Mouse (Mus musculus) T-helper 2 cell (primary cell): Measurements from ENCODE around the gene Rtca.

Experiments
- in situ Hi-C: fragments of 300-600 bp; cut with MboI, MseI; formaldehyde crosslinking; loops from one replicate; pipeline ENCODE4 v1.15.1; 2025; ENCODE audit warnings: high pct_unique_total_duplicates

Gene Rtca

GRCm38 (mm10) chr3:116507772-116508351, at the start of gene Rtca:
Gene Rtca (minus strand): TSS chr3:116508208.
- in situ Hi-C loops, result loop anchor here (10.0 kb wide), 1 partner anchor 173 kb away; no protein-coding TSS in a partner anchor

GRCm38 (mm10) chr3:116551362-116551761, 43.4 kb upstream of the Rtca start:
- in situ Hi-C loops, result no loop called here

- in situ Hi-C loops, result no loop called here
These were observed 39.4 kb upstream of the Rtca start for GRCm38 (mm10) chr3:116547430-116547829.

GRCm38 (mm10) chr3:116542532-116542931, 34.5 kb upstream of the Rtca start:
- in situ Hi-C loops, result no loop called here

GRCm38 (mm10) chr3:116542070-116542469, 34.1 kb upstream of the Rtca start:
- in situ Hi-C loops, result no loop called here

- in situ Hi-C loops, result no loop called here
These were observed 29.2 kb upstream of the Rtca start for GRCm38 (mm10) chr3:116537200-116537573.

GRCm38 (mm10) chr3:116536428-116537199, 28.6 kb upstream of the Rtca start:
- in situ Hi-C loops, result no loop called here

GRCm38 (mm10) chr3:116530826-116531225, 22.8 kb upstream of the Rtca start:
- in situ Hi-C loops, result no loop called here

GRCm38 (mm10) chr3:116529741-116530140, 21.7 kb upstream of the Rtca start:
- in situ Hi-C loops, result no loop called here

- in situ Hi-C loops, result no loop called here
These were observed 12.2 kb upstream of the Rtca start for GRCm38 (mm10) chr3:116520141-116520761.

GRCm38 (mm10) chr3:116512904-116513716, 5.1 kb upstream of the Rtca start, which contains the start of gene Dbt:
Gene Dbt (plus strand): TSS chr3:116513070.
- in situ Hi-C loops, result no loop called here

GRCm38 (mm10) chr3:116512151-116512903, 4.3 kb upstream of the Rtca start:
- in situ Hi-C loops, result no loop called here

GRCm38 (mm10) chr3:116495671-116496070, 12.3 kb downstream of the Rtca start:
- in situ Hi-C loops, result no loop called here

GRCm38 (mm10) chr3:116493658-116494057, 14.3 kb downstream of the Rtca start:
- in situ Hi-C loops, result loop anchor here (5.0 kb wide), 1 partner anchor 71 kb away; the partner anchor contains the start of gene Cdc14a

- in situ Hi-C loops, result loop anchor here (5.0 kb wide), 1 partner anchor 70 kb away; the partner anchor contains the start of gene Cdc14a
These were observed 16.0 kb downstream of the Rtca start for GRCm38 (mm10) chr3:116491923-116492454.

- in situ Hi-C loops, result loop anchor here (5.0 kb wide), 1 partner anchor 69 kb away; the partner anchor contains the start of gene Cdc14a
These were observed 17.1 kb downstream of the Rtca start for GRCm38 (mm10) chr3:116490920-116491319.

GRCm38 (mm10) chr3:116483271-116483670, 24.7 kb downstream of the Rtca start:
- in situ Hi-C loops, result no loop called here

- in situ Hi-C loops, result no loop called here
These were observed 25.3 kb downstream of the Rtca start for GRCm38 (mm10) chr3:116482724-116483123.

- in situ Hi-C loops, result no loop called here
These were observed 27.1 kb downstream of the Rtca start for GRCm38 (mm10) chr3:116480937-116481336.

- in situ Hi-C loops, result no loop called here
These were observed 27.9 kb downstream of the Rtca start for GRCm38 (mm10) chr3:116480119-116480518.

GRCm38 (mm10) chr3:116477351-116477750, 30.7 kb downstream of the Rtca start:
- in situ Hi-C loops, result no loop called here
